Mouse (Mus musculus) testis, postnatal 14 days (tissue): Measurements from ENCODE around the gene Gchfr.

ENCODE experiments used
- DNase-seq: peaks from one replicate; pipeline ENCODE4 v3.0.0; 2021; ENCODE audit warnings: low spot score

The Gchfr gene

DNA sequence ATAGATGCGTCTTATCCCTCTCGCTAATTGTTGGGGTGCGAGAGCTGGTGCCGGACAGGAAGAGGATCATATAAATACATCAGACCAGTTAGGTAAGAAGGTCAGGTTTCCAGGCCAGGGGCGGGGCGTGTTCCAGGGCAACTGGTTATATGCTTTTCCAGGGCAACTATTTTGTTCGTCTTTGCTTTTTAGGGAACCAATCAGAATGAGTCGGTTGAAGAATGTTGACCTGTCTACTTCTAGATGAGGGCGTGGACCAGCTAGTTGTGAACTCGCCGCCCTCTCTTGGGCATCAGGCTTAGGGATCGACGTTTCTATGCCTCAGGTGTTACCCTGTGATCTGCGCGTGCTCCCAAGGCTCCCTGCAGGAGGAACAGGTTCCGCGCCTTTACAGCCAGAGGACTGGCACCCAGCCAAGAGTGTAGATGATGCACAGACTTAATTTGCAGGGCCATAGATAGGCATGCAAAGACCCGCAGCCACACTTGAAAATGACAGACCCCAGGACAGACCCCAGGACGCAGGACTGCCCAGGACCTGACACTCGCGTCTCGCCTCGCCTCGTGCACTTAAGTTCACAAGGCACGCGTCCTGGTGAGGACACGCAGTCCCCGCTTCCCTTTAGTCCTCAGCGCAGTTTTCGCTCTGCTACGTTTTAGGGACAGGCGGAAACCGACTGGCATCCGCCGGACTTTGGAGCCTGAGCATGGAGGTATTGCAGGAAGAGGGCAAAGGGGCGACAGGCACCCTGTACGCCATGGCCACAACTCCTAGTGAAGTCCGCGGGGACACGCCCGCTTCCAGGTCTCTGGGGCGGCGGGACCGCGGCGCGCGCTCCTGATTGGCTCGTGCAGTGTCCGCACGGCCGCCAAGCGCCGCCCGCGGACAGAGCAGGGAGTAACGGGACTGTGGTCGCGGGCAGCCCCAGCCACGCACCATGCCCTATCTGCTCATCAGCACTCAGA lies at the start of gene Gchfr:
Gene Gchfr (plus strand): TSS at position 873 of the 965 bp plus-strand sequence.
- peak; percentile 37 for DNase-seq

DNA sequence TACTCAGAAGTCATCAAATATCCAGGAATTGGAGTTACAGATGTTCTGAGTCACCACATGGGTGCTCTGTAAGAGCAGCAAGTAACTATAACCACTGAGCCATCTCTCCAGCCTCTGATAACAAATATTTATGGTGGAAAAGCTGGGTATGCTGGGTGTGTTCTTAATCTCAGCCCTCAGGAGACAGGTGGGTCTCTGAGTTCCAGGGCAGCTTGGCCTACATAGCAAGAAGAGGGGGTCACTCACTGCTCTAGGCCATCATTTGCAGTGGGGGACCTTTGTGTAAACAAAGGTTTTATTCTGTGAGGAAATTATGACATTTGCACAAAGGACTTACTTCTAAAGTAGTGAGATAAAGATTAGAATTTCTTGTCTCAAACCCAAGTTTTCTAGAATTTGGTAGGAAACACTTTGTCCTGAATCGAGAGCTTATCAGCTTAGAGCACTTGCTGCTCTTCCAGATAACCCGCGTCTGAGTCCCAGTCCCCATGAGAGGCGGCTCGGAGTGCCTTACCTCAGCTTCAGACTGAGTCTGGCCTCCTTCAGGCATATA lies 31.2 kb upstream of the Gchfr start:
- DNase-seq: no peak

DNA sequence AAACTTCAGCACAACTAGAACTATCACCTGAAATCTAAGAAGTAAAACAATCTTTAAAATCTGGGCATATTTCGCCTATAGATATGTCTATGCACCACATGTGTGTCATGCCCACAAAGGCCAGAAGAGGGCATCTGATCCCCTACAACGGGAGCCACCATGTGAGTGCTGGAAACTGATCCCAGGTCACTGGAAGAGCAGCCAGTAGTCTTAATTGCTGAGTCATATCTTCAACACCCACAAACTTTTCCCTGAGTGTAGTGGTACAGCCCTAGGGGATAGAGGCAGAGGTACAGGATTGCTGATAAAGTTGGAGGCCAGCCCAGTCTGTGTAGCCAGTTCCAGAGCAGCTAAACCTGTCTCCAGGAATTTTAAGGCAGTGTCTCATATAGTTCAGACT lies 22.4 kb upstream of the Gchfr start:
- no peak for DNase-seq

DNA sequence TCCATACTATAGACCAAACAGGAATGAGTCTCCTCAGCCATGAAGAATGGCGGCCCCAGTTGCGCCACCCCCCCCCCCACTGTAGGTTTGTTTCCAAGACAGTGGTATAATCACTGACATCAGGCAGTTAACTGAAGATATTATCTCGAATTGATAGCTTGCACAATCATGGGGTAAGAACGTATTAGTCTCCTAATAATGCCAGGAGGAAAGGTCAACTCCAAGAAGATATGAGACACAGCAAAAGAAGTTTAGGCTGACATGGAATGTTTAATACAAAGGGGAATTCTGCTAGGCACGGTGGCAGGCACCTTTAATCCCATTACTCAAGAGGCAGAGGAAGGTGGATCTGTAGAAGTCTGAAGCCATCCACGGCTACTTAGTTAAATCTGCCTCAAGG lies 21.1 kb upstream of the Gchfr start:
- DNase-seq: no peak

DNA sequence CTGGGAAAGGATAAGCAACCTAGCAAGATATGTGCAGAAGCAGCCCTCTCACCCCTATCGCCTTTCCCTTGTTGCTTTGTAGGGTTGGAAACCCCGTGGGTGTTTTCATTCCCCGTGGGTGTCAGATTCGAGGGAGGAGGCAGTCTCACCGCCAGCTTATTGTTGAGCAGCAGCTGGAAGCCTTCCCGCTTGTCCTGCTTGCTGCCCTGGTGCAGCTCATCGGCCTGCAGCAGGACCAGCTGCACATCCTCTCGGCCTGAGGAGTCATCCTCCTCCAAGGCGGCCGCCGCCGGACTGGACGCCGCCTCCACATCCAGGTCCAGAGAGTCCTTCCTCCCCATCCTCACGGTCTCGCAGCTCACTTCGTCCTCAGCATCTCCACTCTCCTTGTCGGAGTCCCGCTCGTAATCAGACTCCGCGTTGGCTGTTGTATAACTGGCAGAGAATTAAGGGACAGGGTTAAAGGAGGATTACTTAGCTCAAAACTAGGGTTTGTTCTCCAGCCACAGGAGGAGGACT lies 20.4 kb upstream of the Gchfr start:
- DNase-seq: no peak

DNA sequence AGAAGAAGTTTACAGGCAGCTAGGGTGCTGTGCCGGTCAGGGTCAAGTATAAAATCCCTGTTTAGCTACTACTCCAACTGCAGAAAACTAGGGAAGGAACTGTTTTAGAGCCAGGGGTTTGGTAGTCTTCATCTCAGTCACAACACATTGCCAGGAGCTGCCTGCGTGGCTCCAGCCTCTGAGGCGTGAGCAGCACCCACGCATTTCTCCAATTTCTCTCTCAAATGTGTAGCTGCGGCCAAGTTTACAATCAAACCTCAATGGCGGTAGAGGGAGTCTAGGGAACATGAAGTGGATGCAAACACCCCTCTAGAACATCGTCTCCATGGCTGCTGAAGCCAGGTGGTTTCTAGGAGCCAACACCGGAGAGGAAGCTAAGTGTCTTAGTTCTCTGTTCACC lies 19.8 kb upstream of the Gchfr start:
- DNase-seq: no peak

DNA sequence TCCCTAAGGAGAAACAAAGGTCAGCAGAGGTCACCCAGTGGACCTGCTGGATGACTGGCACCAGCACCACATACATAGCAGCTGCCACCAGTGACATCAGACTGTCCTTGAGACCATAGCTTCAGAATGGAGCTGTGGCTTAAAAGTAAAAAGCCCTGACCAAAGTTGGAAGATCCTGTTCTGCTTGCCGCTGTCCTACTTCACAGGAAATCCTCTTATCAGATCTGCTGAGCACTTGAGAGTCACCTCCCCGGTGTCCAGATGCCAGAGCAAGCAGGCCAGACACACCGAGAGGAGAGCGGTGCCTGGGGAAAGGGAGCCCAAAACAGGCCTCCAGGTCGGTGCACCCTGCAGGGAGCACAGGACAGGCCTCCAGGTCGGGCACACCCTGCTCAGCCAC lies 15.3 kb upstream of the Gchfr start:
- no peak for DNase-seq

DNA sequence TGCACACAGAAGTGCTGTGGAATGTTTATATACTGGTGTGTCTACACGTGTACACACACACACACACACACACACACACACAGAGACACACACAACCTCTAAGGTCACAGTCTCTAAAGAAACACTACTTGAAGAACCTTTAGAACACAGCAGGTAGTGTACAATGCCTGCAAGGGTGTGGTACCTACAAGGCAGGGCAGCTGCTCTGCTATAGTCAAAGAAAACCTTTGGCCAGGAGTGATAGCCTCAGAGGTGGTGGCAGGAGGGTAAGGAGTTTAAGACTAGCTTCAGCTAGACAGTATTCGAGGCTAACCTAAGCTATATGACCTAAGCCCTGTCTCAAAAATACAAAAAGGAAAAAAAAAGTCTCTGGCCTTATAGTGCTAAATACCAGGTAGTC lies 12.9 kb upstream of the Gchfr start:
- no peak for DNase-seq

DNA sequence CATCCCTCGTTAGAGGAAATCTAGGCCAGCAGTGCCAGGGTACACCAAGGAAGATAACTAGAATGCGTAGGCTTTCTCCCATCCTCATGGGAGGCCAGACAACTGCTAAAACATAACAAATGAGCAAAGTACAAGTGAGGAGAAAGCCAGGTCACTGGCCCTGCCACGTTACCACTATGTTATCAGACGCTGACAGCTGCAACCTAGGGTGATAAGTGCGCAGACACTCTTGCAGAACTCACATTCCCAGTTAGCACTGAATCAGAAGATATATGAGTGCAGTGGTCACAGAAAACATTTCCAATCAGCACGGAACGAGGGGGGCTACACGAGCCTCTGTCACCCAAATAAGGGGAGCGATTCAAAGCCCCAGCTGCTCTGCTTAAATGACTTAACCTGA lies 12.2 kb upstream of the Gchfr start:
- no peak for DNase-seq

DNA sequence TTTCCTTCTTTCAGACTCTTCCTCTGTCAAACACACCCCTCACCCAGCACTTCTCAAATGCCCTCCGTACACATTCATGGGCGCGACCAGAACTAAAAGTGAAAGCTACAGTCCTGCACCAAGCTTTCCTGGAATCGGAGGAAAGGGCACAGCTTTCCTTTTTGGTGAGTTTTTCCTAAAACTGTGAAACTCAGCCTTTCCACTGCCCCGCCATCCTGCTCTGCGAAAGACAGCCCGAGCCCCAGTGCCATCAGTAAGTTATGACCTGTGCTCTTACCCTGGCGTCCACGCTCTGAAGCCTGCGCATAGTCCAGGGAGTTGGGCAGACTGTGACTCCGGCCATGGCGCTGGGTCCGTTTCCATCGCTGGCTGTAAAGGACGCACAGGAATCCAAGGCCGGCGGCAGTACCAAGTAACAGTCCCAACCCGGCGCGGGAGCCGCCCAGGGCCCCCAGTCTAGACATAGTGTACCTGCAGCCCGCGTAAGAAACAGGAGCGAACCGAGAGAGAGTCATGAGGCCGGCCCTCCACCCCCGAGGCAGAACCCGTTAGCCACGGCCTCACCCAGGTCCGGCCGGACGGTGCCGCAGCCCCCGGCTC lies 11.4 kb upstream of the Gchfr start:
- no peak for DNase-seq

DNA sequence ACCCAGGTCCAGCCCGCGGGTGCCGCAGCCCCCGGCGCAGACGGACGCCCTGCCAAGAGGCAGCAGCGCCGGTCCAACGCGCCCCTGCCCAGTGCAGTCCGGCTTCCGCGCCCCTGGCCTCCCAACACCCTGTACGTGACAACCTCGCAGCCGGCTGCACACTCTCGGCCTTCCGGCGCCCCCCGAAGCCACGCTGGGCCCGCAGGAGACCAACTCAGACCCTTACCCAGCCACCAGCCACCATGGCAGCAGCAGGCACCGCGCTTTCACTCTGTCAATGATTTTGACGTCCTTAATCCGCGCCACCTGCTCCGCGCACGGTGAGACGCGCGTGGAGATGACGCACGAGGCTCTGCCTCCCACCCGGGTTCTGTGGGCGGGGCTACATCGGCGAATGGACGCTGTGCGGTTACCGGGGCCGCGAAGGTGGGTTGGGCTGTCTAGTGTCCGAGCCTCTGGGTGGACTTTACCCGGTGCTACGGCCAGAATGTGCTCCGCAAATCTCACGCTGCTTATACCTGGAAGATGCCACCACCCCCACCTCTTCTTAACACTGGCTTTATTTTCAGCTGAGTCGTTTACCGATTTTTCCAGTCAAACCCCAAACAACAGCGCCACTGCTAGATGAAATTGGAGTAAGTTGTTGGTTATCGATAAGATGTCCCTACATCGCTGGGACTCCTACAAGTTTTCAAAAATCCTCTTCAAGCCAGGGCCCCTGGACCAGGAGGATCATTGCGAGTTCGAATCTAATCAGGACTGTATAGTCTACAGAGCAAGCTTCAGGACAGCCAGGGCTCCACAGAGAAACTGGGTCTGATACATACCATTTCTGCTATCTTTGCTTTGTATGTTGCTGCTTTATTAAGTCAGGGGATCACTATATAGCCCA lies 10.6 kb upstream of the Gchfr start, which contains the start of gene Rmdn3:
Gene Rmdn3 (minus strand): TSS at position 354 of the 892 bp plus-strand sequence.
- peak; percentile 94 for DNase-seq

DNA sequence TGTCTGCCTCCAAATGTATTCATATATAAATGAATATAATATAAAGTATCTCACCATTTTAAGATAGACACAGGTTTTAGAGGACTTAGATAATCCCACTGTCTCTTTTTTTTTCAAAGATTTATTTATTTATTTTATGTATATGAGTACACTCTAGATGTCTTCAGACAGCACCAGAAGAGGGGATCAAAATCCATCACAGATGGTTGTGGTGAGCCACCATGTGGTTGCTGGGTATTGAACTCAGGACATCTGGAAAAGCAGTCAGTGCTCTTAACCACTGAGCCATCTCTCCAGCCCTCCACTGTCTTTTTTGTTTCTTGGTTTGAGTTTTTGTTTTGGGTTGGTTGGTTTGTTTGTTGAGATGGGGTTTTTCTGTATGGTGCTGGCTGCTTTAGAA lies 9.7 kb upstream of the Gchfr start:
- no peak for DNase-seq

DNA sequence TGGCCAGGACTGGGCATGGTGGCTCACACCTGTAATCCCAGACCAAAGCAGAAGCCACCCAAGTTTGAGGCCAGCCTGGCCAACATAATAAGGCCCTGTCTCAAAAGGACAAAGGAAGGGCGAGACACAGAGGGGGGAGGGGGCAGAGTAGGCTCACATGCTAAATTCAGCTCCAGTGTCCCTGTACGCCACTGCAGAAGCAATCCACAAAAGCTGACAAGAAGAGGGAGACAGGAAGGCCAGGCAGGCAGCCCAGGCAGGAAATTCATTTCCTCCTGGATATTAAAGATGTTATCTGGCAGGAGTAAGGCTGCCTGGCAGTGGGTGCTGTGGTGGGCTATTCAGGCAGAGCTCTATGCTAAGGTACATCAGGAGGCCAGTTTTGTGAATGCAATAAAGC lies 6.3 kb upstream of the Gchfr start:
- no peak for DNase-seq

DNA sequence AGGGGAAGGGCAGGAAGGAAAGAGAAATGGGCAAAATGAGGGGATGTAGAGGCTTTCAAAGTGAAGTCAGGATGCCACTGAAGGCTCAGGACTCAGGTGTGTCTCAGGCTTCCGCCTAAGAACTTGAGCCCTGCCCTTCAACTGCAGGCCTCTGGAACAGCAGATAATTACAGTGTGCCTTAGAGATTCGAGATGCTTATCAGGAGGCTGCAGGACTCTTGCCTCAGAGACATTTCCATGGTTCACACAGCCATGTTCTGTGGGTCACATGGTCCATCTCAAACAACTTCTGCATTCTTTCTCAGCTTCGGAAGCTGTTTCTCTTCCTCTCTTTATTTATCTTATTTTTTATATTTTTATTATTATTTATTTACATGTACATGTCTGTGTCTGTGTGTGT lies 4.4 kb upstream of the Gchfr start:
- DNase-seq: no peak

DNA sequence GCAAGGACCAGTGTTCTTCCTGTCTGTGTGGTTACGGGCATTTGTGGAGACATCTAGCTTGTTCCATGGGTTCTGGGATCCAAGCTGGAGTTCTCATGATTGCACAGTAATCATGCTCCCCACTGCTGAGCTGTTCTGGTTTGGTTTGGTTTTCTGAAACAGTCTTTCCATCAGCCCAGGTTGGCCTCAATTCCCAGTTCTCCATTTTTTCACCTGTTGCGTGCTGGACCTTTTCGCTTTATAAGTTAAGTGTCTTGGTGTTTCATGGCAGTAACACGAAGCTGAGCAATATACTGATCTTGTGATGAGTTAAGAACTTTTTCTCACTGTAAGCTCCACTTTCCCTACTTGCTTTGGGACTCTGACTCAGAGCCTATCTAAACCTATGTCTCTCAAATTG lies 3.6 kb upstream of the Gchfr start:
- DNase-seq: no peak

DNA sequence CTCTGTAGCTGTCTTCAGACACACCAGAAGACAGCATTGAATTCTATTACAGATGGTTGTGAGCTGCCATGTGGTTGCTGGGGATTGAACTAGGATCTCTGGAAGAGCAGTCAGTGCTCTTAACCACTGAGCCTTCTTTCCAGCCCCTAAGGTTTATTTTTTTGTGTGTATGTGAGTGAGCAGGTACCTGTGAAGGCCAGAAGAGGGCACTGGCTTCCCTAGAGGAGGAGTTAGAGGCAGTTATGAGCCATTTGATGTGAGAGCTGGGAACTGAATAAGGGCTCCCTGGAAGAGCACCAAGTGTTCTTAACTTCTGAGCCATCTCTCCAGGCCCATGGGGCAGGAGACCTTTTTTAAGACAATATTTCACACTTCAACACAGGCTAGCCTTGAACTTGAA lies 2.2 kb upstream of the Gchfr start:
- no peak for DNase-seq

DNA sequence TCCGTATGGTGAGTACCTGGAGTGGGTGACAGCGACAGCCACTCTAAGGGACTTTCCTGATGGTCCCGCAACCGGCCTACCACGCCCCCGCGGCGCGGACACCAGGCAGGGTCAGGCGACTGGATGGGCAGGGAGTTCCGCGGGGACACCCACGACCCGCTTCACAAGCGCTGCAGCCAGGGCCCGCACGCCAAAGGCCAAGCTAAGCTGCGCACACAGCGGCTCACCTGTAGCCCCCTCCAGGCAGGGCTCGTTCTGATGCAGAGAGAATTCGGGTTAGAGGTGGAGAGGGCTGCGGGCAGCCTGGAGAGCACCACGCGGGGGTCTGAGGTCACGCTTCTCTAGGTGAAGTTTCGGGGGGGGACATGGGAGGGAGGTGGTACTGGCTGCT lies 288 bp downstream of the Gchfr start:
- DNase-seq: no peak

DNA sequence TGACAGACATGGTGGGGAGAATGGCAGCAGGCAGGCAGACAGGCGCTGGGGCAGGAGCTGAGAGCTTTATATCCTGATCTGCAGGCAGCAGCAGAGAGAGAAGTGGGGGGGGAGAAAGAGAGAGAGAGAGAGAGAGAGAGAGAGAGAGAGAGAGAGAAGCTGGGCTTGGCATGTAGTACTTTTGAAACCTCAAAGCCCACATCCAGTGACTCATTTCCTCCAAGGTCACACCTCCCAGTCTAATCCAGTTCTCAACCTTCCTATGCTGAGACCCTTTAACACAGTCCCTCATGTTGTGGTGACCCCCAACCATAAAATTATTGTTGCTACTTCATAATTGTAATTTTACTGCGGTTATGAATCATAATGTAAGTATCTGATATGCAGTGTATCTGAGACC lies 2.7 kb downstream of the Gchfr start:
- no peak for DNase-seq

DNA sequence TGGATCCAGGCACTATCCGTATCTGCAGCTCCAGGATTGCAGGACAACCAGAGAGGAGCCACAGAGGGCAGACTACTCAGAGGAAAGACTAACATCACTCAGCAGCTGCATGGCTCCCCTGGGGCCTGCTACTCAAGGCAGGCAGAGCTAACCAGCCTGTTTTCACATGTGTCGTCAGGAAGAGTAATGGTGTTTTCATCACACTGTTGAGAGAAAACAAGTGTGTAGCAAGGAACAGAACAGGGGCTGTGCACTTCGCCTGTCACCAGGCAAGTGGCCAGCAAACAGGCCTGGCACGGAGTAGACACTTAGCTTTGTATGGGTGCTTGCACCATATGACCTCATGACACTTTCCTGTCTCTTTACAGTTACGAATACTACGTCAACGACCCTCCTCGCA lies 4.0 kb downstream of the Gchfr start:
- DNase-seq: no peak

DNA sequence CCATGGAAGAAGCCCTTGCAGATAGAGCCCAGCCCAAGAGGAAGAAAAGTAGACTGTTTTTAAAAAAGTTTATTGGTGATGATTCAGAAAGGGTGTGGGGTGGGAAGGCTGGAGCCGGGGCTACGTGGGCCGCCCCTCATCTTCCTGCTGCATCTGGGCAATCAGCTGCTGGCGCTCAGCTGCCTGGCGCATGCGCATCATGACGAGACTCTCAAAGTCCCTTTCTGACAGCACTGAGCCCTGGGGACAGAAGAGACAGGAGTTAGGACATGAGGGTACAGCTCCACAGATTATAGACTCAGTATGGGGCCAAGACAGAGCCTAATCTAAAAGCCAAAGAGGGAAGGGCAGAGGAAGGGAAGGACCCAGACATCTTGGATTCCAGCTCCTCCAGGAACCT lies 4.9 kb downstream of the Gchfr start:
- DNase-seq: no peak

DNA sequence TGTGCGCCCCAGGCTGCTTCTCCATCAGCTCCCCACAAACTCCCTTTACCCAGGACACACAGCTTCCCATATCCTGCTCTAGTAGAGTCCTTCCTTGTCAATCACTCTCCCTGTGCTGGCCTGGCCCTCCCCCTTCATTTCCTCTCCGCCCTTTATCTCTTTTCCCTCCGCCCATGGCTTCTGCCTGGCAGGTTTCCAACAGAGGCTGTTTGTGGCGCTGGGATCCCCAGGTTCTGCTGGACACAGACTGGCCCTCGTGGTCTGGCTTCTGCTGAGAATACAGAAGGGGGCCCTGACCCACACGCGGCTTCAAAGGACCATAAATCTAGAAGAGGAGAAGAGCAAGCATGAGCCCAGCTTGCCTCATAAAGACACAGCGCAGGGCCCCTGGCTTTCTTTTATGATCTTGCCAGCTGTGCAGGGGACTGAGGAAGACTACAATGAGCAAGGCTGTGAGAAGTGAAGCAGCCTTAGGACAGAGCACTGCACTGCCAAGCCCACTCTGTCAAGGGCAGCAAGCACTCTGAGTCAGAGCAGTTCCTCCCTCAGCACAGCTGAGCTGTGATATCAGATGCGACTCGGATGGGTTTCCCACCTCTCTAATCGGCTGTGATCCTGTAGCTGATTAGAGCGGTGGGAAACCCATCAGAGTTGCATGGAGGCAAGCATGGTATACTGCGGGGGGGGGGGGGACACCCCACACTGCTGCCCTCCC lies 5.4 kb downstream of the Gchfr start:
- DNase-seq: no peak
